Mouse (Mus musculus): ENCODE measurements at regions not wholly inside any gene's neighbourhood (a gene's known extent, or its start where the extent isn't known, plus 50 kb on each side); places are given as distances from the start of the nearest gene placed in this dataset.

- no peak for TF ChIP-seq CTCF (IDR thresholded peaks at IDR 0.05; ENCODE audit: borderline replicate concordance, insufficient read depth, low read depth, low read length)
- TF ChIP-seq POLR2A (IDR thresholded peaks at IDR 0.05; ENCODE audit: borderline replicate concordance, insufficient read depth, low read length) = no peak
Observed at GRCm38 (mm10) chr1:167979187-167979586, 290.1 kb downstream of the Lmx1a start.

All from cerebellum, adult 2 months (tissue).